Mouse (Mus musculus): ENCODE measurements around the gene Rpsa. TPM values are rescaled to one million over a fixed set of nuclear protein-coding genes. Genes with fewer than 3 reads are reported as not detected.

Rpsa gene
- polyA plus RNA-seq, 1 experiment from 2014 or later, result 1,755 TPM

GRCm38 (mm10) chr9:120171295-120171694 lies 43.8 kb downstream of the Rpsa start:
- 47% methylated on average over 5 of the region's 5 CpGs for WGBS
- DNase-seq (ENCODE audit: low spot score) (peak; percentile 66), ATAC-seq (no peak)
- H3K36me3 ChIP-seq (ENCODE audit: control insufficient read depth, insufficient read depth, low read length), result no peaks in the 10 kb centered on the region
- H3K27me3 ChIP-seq (replicated peaks; ENCODE audit: control insufficient read depth, insufficient read depth, low read length), result no peaks in the 10 kb centered on the region
- H3K27ac ChIP-seq (ENCODE audit: low read depth, low read length), result no peak overlapping the region
- H3K4me2 ChIP-seq (ENCODE audit: low read length), result no peak overlapping the region
- no peaks in the 10 kb centered on the region for H3K9me3 ChIP-seq (replicated peaks; ENCODE audit: control insufficient read depth, low read length)
- no peak overlapping the region for H3K9ac ChIP-seq (ENCODE audit: low read length)
- no peak overlapping the region for H3K4me3 ChIP-seq (ENCODE audit: low read depth, low read length)
- H3K4me1 ChIP-seq (ENCODE audit: control insufficient read depth, insufficient read depth, low read length), result no peaks in the 10 kb centered on the region

GRCm38 (mm10) chr9:120174436-120175137 lies 47.1 kb downstream of the Rpsa start:
- Histone ChIP-seq H3K27me3 (replicated peaks; ENCODE audit: control insufficient read depth, insufficient read depth, low read length) (no peaks in the 10 kb centered on the region), H3K4me3 (ENCODE audit: low read depth, low read length) (no peak overlapping the region), H3K9me3 (replicated peaks; ENCODE audit: control insufficient read depth, low read length) (no peaks in the 10 kb centered on the region), H3K4me2 (ENCODE audit: low read length) (no peak overlapping the region), H3K36me3 (ENCODE audit: control insufficient read depth, insufficient read depth, low read length) (no peaks in the 10 kb centered on the region), H3K9ac (ENCODE audit: low read length) (no peak overlapping the region), H3K27ac (ENCODE audit: low read depth, low read length) (no peak overlapping the region), H3K4me1 (ENCODE audit: control insufficient read depth, insufficient read depth, low read length) (no peaks in the 10 kb centered on the region)
- DNase-seq (ENCODE audit: low spot score) (no peak), ATAC-seq (no peak)
- 84% methylated on average over 18 of the region's 18 CpGs for WGBS

- H3K9me3 ChIP-seq (replicated peaks; ENCODE audit: control insufficient read depth, low read length), result no peaks in the 10 kb centered on the region
- no peak for ATAC-seq
- H3K4me3 ChIP-seq (ENCODE audit: low read depth, low read length), result no peak overlapping the region
- no peaks in the 10 kb centered on the region for H3K36me3 ChIP-seq (ENCODE audit: control insufficient read depth, insufficient read depth, low read length)
- H3K27ac ChIP-seq (ENCODE audit: low read depth, low read length), result no peak overlapping the region
- WGBS, result 87% methylated on average over 10 of the region's 10 CpGs
- no peaks in the 10 kb centered on the region for H3K4me1 ChIP-seq (ENCODE audit: control insufficient read depth, insufficient read depth, low read length)
- H3K27me3 ChIP-seq (replicated peaks; ENCODE audit: control insufficient read depth, insufficient read depth, low read length), result no peaks in the 10 kb centered on the region
- DNase-seq (ENCODE audit: low spot score), result no peak
- no peak overlapping the region for H3K9ac ChIP-seq (ENCODE audit: low read length)
- no peak overlapping the region for H3K4me2 ChIP-seq (ENCODE audit: low read length)
Measured at GRCm38 (mm10) chr9:120178813-120179212, 51.3 kb downstream of the Rpsa start.

Other genes with a start within 250 kb of the Rpsa start
- gene Wdr48, start 232.8 kb upstream of the Rpsa start, polyA plus RNA-seq (2014; fragmentation: Nextera tagmentation; extraction: Ambion mirVana), result 77.3 TPM in 2 replicates
- 23.7 and 34.1 TPM in 2 replicates for gene Gorasp1, start 190.1 kb upstream of the Rpsa start, polyA plus RNA-seq (2014; fragmentation: Nextera tagmentation; extraction: Ambion mirVana)
- 0.29 and 0.74 TPM in 2 replicates for gene Ttc21a, start 190.1 kb upstream of the Rpsa start, polyA plus RNA-seq (2014; fragmentation: Nextera tagmentation; extraction: Ambion mirVana)
- 1.1 and 1.4 TPM in 2 replicates for gene Csrnp1, start 143.0 kb upstream of the Rpsa start, polyA plus RNA-seq (2014; fragmentation: Nextera tagmentation; extraction: Ambion mirVana)
- gene Xirp1, start 104.1 kb upstream of the Rpsa start, polyA plus RNA-seq (2014; fragmentation: Nextera tagmentation; extraction: Ambion mirVana), result not detected in 2 replicates
- 2.5 and 3.9 TPM in 2 replicates for gene Cx3cr1, start 57.8 kb upstream of the Rpsa start, polyA plus RNA-seq (2014; fragmentation: Nextera tagmentation; extraction: Ambion mirVana)
- gene Ccr8, start 35.6 kb upstream of the Rpsa start, polyA plus RNA-seq (2014; fragmentation: Nextera tagmentation; extraction: Ambion mirVana), result not detected in 2 replicates
- 38.6 and 42.4 TPM in 2 replicates for gene Slc25a38, start 17.3 kb upstream of the Rpsa start, polyA plus RNA-seq (2014; fragmentation: Nextera tagmentation; extraction: Ambion mirVana)
- gene Mobp, start 22.0 kb downstream of the Rpsa start, polyA plus RNA-seq (2014; fragmentation: Nextera tagmentation; extraction: Ambion mirVana), result 0.17 and 0.20 TPM in 2 replicates
- gene Myrip, start 173.8 kb downstream of the Rpsa start, polyA plus RNA-seq (2014; fragmentation: Nextera tagmentation; extraction: Ambion mirVana), result 0.89 and 1.3 TPM in 2 replicates